In genomic region chr15:7204917-7205316, GRCm38 (mm10) we compare ENCODE assay signal across 16 mouse cellular contexts.
DNase-seq lines count a peak whose midpoint lies in the region; ATAC-seq and TF ChIP-seq lines count a peak whose summit lies in the region.
"Had no signal": no experiment of that assay in that cellular context is flagged by ENCODE, and none has a peak within 500 bp of the region (broad histone marks: within the 10 kb centered on the region; RNA-seq: fewer than 3 reads in every experiment).

No protein-coding gene starts in this region.

- peaks cover 43% of the 10 kb centered on the region for H3K4me1 ChIP-seq in heart, embryonic 10.5 days
- peaks cover 17% of the 10 kb centered on the region for H3K4me1 ChIP-seq in lung, postnatal 0 days (ENCODE audit: insufficient read depth, low read depth, low read length)
- peaks cover 11% of the 10 kb centered on the region for H3K4me1 ChIP-seq in lung, adult 2 months (ENCODE audit: control insufficient read depth, insufficient read depth, low read length)
- peaks cover 4% of the 10 kb centered on the region for H3K4me1 ChIP-seq in hindbrain, embryonic 15.5 days (replicated peaks)
- H3K4me1 ChIP-seq in midbrain, embryonic 15.5 days: peaks cover 10% of the 10 kb centered on the region; the same call in 1 of the 2 replicates
- peaks cover 17% of the 10 kb centered on the region for H3K4me1 ChIP-seq in intestine, embryonic 16.5 days (ENCODE audit: control insufficient read depth, insufficient read depth, low read length)
- H3K4me1 ChIP-seq: liver, embryonic 12.5 days had no signal

- TF ChIP-seq POLR2A in lung, adult 2 months (IDR thresholded peaks at IDR 0.05; ENCODE audit: borderline replicate concordance, extremely low read depth, low read depth, low read length): no peak

- no peak for TF ChIP-seq CTCF in lung, postnatal 0 days (IDR thresholded peaks at IDR 0.05)
- TF ChIP-seq CTCF in lung, adult 2 months (IDR thresholded peaks at IDR 0.05; ENCODE audit: insufficient read depth, low read length): no peak

- no peak for TF ChIP-seq EP300 in lung, postnatal 0 days (IDR thresholded peaks at IDR 0.05)

- H3K9me3 ChIP-seq in heart, embryonic 10.5 days: no peaks in the 10 kb centered on the region
- H3K9me3 ChIP-seq in lung, postnatal 0 days (ENCODE audit: low read length): no peaks in the 10 kb centered on the region
- no peaks in the 10 kb centered on the region for H3K9me3 ChIP-seq in hindbrain, embryonic 15.5 days
- H3K9me3 ChIP-seq in midbrain, embryonic 15.5 days: no peaks in the 10 kb centered on the region
- no peaks in the 10 kb centered on the region for H3K9me3 ChIP-seq in intestine, embryonic 16.5 days (ENCODE audit: control insufficient read depth, low read length)
- H3K9me3 ChIP-seq: embryonic facial prominence, embryonic 13.5 days; G1E; liver, embryonic 12.5 days; lung, embryonic 15.5 days had no signal

- no peaks in the 10 kb centered on the region for H3K36me3 ChIP-seq in heart, embryonic 10.5 days
- H3K36me3 ChIP-seq in lung, postnatal 0 days (ENCODE audit: insufficient read depth, low read length): no peaks in the 10 kb centered on the region
- no peaks in the 10 kb centered on the region for H3K36me3 ChIP-seq in hindbrain, embryonic 15.5 days
- no peaks in the 10 kb centered on the region for H3K36me3 ChIP-seq in midbrain, embryonic 15.5 days (replicated peaks)
- no peaks in the 10 kb centered on the region for H3K36me3 ChIP-seq in intestine, embryonic 16.5 days (ENCODE audit: control insufficient read depth, insufficient read depth, low read length)
- H3K36me3 ChIP-seq: embryonic facial prominence, embryonic 13.5 days; G1E; liver, embryonic 12.5 days; lung, embryonic 15.5 days had no signal

- H3K27ac ChIP-seq in heart, embryonic 10.5 days: no peak overlapping the region
- peak overlapping the region; percentile 71; the same call in 1 of the 2 replicates for H3K27ac ChIP-seq in lung, postnatal 0 days (ENCODE audit: low read length)
- H3K27ac ChIP-seq in hindbrain, embryonic 15.5 days (replicated peaks): no peak overlapping the region
- no peak overlapping the region for H3K27ac ChIP-seq in midbrain, embryonic 15.5 days
- no peak overlapping the region for H3K27ac ChIP-seq in intestine, embryonic 16.5 days (ENCODE audit: low read length)
- H3K27ac ChIP-seq: embryonic facial prominence, embryonic 13.5 days; layer of hippocampus, adult 2 months; liver, embryonic 12.5 days had no signal

- ATAC-seq in lung, postnatal 0 days: no peak
- peak; percentile 52; the same call in 1 of the 2 replicates for ATAC-seq in hindbrain, embryonic 15.5 days (ENCODE audit: low FRiP score, low read depth)
- peak; percentile 60; the same call in 1 of the 2 replicates for ATAC-seq in midbrain, embryonic 15.5 days (replicated peaks)
- no peak for ATAC-seq in intestine, embryonic 16.5 days
- ATAC-seq: intestine, postnatal 0 days; liver, embryonic 12.5 days had no signal

- no peak overlapping the region for H3K9ac ChIP-seq in lung, postnatal 0 days (replicated peaks; ENCODE audit: low read depth)
- no peak overlapping the region for H3K9ac ChIP-seq in hindbrain, embryonic 15.5 days
- no peak overlapping the region for H3K9ac ChIP-seq in midbrain, embryonic 15.5 days
- no peak overlapping the region for H3K9ac ChIP-seq in intestine, embryonic 16.5 days (ENCODE audit: low read depth, low read length)
- H3K9ac ChIP-seq: embryonic facial prominence, embryonic 13.5 days; liver, embryonic 12.5 days; lung, embryonic 15.5 days had no signal

- no peak overlapping the region for H3K4me2 ChIP-seq in lung, postnatal 0 days (replicated peaks; ENCODE audit: low read depth, low read length)
- H3K4me2 ChIP-seq in hindbrain, embryonic 15.5 days: no peak overlapping the region
- H3K4me2 ChIP-seq in midbrain, embryonic 15.5 days: no peak overlapping the region
- no peak overlapping the region for H3K4me2 ChIP-seq in intestine, embryonic 16.5 days (ENCODE audit: low read depth, low read length)
- H3K4me2 ChIP-seq: embryonic facial prominence, embryonic 13.5 days; liver, embryonic 12.5 days; lung, embryonic 15.5 days had no signal

- WGBS in heart, embryonic 10.5 days: 88% methylated on average over 13 of the region's 13 CpGs
- WGBS in lung, postnatal 0 days: 92% methylated on average over 13 of the region's 13 CpGs
- 92% methylated on average over 13 of the region's 13 CpGs for WGBS in lung, adult 2 months
- WGBS in hindbrain, embryonic 15.5 days: 70% methylated on average over 13 of the region's 13 CpGs
- 69% methylated on average over 13 of the region's 13 CpGs for WGBS in midbrain, embryonic 15.5 days
- WGBS in intestine, embryonic 16.5 days: 87% methylated on average over 13 of the region's 13 CpGs

- no peaks in the 10 kb centered on the region for H3K27me3 ChIP-seq in heart, embryonic 10.5 days (ENCODE audit: insufficient read depth, poor library complexity, severe bottlenecking)
- no peaks in the 10 kb centered on the region for H3K27me3 ChIP-seq in lung, postnatal 0 days (replicated peaks; ENCODE audit: insufficient read depth, low read length)
- H3K27me3 ChIP-seq in hindbrain, embryonic 15.5 days: no peaks in the 10 kb centered on the region
- H3K27me3 ChIP-seq in midbrain, embryonic 15.5 days (replicated peaks): no peaks in the 10 kb centered on the region
- no peaks in the 10 kb centered on the region for H3K27me3 ChIP-seq in intestine, embryonic 16.5 days (replicated peaks; ENCODE audit: control insufficient read depth, insufficient read depth, low read length)
- H3K27me3 ChIP-seq: embryonic facial prominence, embryonic 13.5 days; lung, embryonic 15.5 days had no signal

- no peak overlapping the region for H3K4me3 ChIP-seq in heart, embryonic 10.5 days
- no peak overlapping the region for H3K4me3 ChIP-seq in lung, postnatal 0 days (ENCODE audit: low read depth, low read length)
- no peak overlapping the region for H3K4me3 ChIP-seq in lung, adult 2 months (replicated peaks; ENCODE audit: extremely low read depth, low read depth, low read length)
- H3K4me3 ChIP-seq in hindbrain, embryonic 15.5 days: no peak overlapping the region
- H3K4me3 ChIP-seq in midbrain, embryonic 15.5 days: no peak overlapping the region
- no peak overlapping the region for H3K4me3 ChIP-seq in intestine, embryonic 16.5 days (ENCODE audit: low read length)
- H3K4me3 ChIP-seq: embryonic facial prominence, embryonic 13.5 days; layer of hippocampus, adult 2 months; liver, embryonic 12.5 days; lung, embryonic 15.5 days had no signal

- DNase-seq in heart, adult 11 months: peak; percentile 89
- no peak for DNase-seq in heart, embryonic 10.5 days (ENCODE audit: low spot score)
- DNase-seq in lung, postnatal 0 days (ENCODE audit: low spot score): no peak
- DNase-seq in lung, adult 2 months: no peak
- DNase-seq: cerebellum, adult 11 months; heart, postnatal 36 days; thymus, postnatal 4 days had no signal

Comparison
In these comparisons a context has a peak if more than half of its experiments do, and no peak if none do; other contexts are left out.
1. ATAC-seq: peak in hindbrain, embryonic 15.5 days (single experiment) and midbrain, embryonic 15.5 days (single experiment); none in lung, postnatal 0 days (single experiment) and intestine, embryonic 16.5 days (single experiment).